Mouse (Mus musculus) C2C12 (cell line): ENCODE results near the gene Aff1. TPM values are rescaled to one million over a fixed set of nuclear protein-coding genes. Genes with fewer than 3 reads are reported as not detected.

ENCODE experiments used
- H3K27me3 ChIP-seq: one replicate; pipeline ENCODE4 v1.6.1; 2011; ENCODE audit not compliant: control insufficient read depth, insufficient read depth, insufficient read length
- H3K36me3 ChIP-seq: one replicate; pipeline ENCODE4 v1.6.1; 2011; ENCODE audit not compliant: control insufficient read depth, insufficient read depth
- H3K4me3 ChIP-seq: one replicate; pipeline ENCODE4 v1.5.1; 2011; ENCODE audit warnings: mild to moderate bottlenecking, control low read depth; ENCODE audit not compliant: poor library complexity, insufficient read depth, severe bottlenecking
- H3K79me2 ChIP-seq: one replicate; pipeline ENCODE4 v1.6.1; 2011; ENCODE audit not compliant: control insufficient read depth, insufficient read depth
- H3K79me3 ChIP-seq: one replicate; pipeline ENCODE4 v1.6.1; 2011; ENCODE audit warnings: low read depth, control low read depth
- H3ac ChIP-seq: one replicate; pipeline ENCODE3; 2011; ENCODE audit warnings: low read depth; ENCODE audit not compliant: control insufficient read depth, insufficient read length
- CEBPB ChIP-seq: IDR thresholded peaks from one replicate; pipeline ENCODE4 v1.6.1; 2011; ENCODE audit warnings: low read depth, mild to moderate bottlenecking, control low read depth, moderate library complexity
- CTCF ChIP-seq: IDR thresholded peaks from one replicate; pipeline ENCODE4 v1.5.1; 2011; ENCODE audit not compliant: control insufficient read depth, insufficient read depth, insufficient read length
- FOSL1 ChIP-seq: IDR thresholded peaks from one replicate; pipeline ENCODE4 v1.8.0; 2011; ENCODE audit warnings: mild to moderate bottlenecking, low read length; ENCODE audit not compliant: poor library complexity, insufficient read depth, severe bottlenecking
- MAX ChIP-seq: IDR thresholded peaks from one replicate; pipeline ENCODE4 v1.6.1; 2011; ENCODE audit warnings: mild to moderate bottlenecking, control low read depth
- MYOD1 ChIP-seq: IDR thresholded peaks from one replicate; pipeline ENCODE4 v1.6.1; 2011; ENCODE audit warnings: low read depth; ENCODE audit not compliant: control insufficient read depth, insufficient read length
- MYOG ChIP-seq: IDR thresholded peaks from one replicate; pipeline ENCODE4 v1.6.1; 2011; ENCODE audit not compliant: control insufficient read depth, insufficient read length; ENCODE audit errors: extremely low read depth
- USF1 ChIP-seq: IDR thresholded peaks from one replicate; pipeline ENCODE4 v1.6.1; 2011; ENCODE audit warnings: low read depth, mild to moderate bottlenecking, control low read depth, moderate library complexity
- long read RNA-seq, 2 experiments: library from polyadenylated mRNA; unstranded; transcript quantifications; one replicate each; pipeline ENCODE4 v2.0.0; 2019 to 2020
- polyA plus RNA-seq: library from polyadenylated mRNA; unstranded; fragments of >200 nt; fragmentation: generic; extraction: Trizol; gene quantifications from one replicate; pipeline ENCODE4 v1.2.1, GENCODE M21; 2012; ENCODE audit warnings: missing spikeins

The Aff1 gene
- 10.0 TPM for polyA plus RNA-seq
- long read RNA-seq, experiment 1, partial matches to known transcripts = 0 of 1 reads
- long read RNA-seq, experiment 1, other reads (novel, unspliced or antisense) = 1 of 1 reads
- long read RNA-seq, experiment 2, full-length matches to known transcripts = 2 of 11 reads
- long read RNA-seq, experiment 2, partial matches to known transcripts = 6 of 11 reads
- long read RNA-seq, experiment 2, other reads (novel, unspliced or antisense) = 3 of 11 reads

- peaks cover 7% of the 10 kb centered on the region for H3K79me3 ChIP-seq
- peak within 1 kb of the TSS; percentile 82 for H3ac ChIP-seq
- TF ChIP-seq FOSL1 (no peak), USF1 (no peak), MAX (no peak), MYOD1 (no peak), MYOG (no peak), CTCF (no peak), CEBPB (no peak)
- no peaks in the 10 kb centered on the region for H3K27me3 ChIP-seq
- no peaks in the 10 kb centered on the region for H3K36me3 ChIP-seq
- H3K4me3 ChIP-seq = peak within 1 kb of the TSS; percentile 61
- H3K79me2 ChIP-seq = peaks cover 30% of the 10 kb centered on the region
Observed at GRCm38 (mm10) chr5:103691624-103692530, at the start of gene Aff1. TSS of gene Aff1 (plus strand) at chr5:103692374.

GRCm38 (mm10) chr5:103644167-103644566 lies 48.0 kb upstream of the Aff1 start:
- no peaks in the 10 kb centered on the region for H3K79me3 ChIP-seq

GRCm38 (mm10) chr5:103647320-103647719 lies 44.9 kb upstream of the Aff1 start:
- no peaks in the 10 kb centered on the region for H3K36me3 ChIP-seq

More at GRCm38 (mm10) chr5:103644167-103644566, 48.0 kb upstream of the Aff1 start:
- no peaks in the 10 kb centered on the region for H3K79me2 ChIP-seq
- no peak overlapping the region for H3ac ChIP-seq
- no peaks in the 10 kb centered on the region for H3K36me3 ChIP-seq
- H3K27me3 ChIP-seq = no peaks in the 10 kb centered on the region
- TF ChIP-seq USF1 (no peak), MYOD1 (no peak), MAX (no peak), MYOG (no peak), FOSL1 (no peak), CTCF (no peak), CEBPB (no peak)
- H3K4me3 ChIP-seq = no peak overlapping the region

GRCm38 (mm10) chr5:103654225-103654624 lies 37.9 kb upstream of the Aff1 start:
- H3K79me3 ChIP-seq = no peaks in the 10 kb centered on the region
- TF ChIP-seq USF1 (no peak), MYOD1 (no peak), CTCF (peak; percentile 14), MYOG (no peak), FOSL1 (no peak), MAX (no peak), CEBPB (no peak)
- H3K27me3 ChIP-seq = no peaks in the 10 kb centered on the region
- no peak overlapping the region for H3K4me3 ChIP-seq
- H3K36me3 ChIP-seq = no peaks in the 10 kb centered on the region
- no peaks in the 10 kb centered on the region for H3K79me2 ChIP-seq
- H3ac ChIP-seq = no peak overlapping the region

More at GRCm38 (mm10) chr5:103647320-103647719, 44.9 kb upstream of the Aff1 start:
- Histone ChIP-seq H3K4me3 (no peak overlapping the region), H3K27me3 (no peaks in the 10 kb centered on the region), H3K79me3 (no peaks in the 10 kb centered on the region), H3ac (no peak overlapping the region), H3K79me2 (no peaks in the 10 kb centered on the region)
- TF ChIP-seq MAX = no peak
- TF ChIP-seq CTCF = no peak
- TF ChIP-seq MYOG = no peak
- no peak for TF ChIP-seq CEBPB
- no peak for TF ChIP-seq MYOD1
- TF ChIP-seq USF1 = no peak
- TF ChIP-seq FOSL1 = no peak

GRCm38 (mm10) chr5:103654780-103655179 lies 37.4 kb upstream of the Aff1 start:
- H3K36me3 ChIP-seq = no peaks in the 10 kb centered on the region
- TF ChIP-seq USF1 = no peak
- H3K27me3 ChIP-seq = no peaks in the 10 kb centered on the region
- no peak overlapping the region for H3K4me3 ChIP-seq
- no peak overlapping the region for H3ac ChIP-seq
- no peaks in the 10 kb centered on the region for H3K79me3 ChIP-seq
- H3K79me2 ChIP-seq = no peaks in the 10 kb centered on the region
